Mouse (Mus musculus): Measurements from ENCODE around the gene Mus81.
"Not testable (repeated sequence)": the region's sequence is repeated elsewhere in the genome, so short reads cannot be mapped to it uniquely, and the experiment has no call there.

The Mus81 gene

GRCm38 (mm10) chr19:5487768-5488550 lies at the start of gene Mus81:
Mus81 (minus strand) TSS chr19:5488402.
- DNase-seq (ENCODE audit: low read depth): peak; percentile 99

- no peak for DNase-seq (ENCODE audit: low read depth)
These were observed 44.3 kb upstream of the Mus81 start for GRCm38 (mm10) chr19:5532520-5532919.

- no peak for DNase-seq (ENCODE audit: low read depth)
These were observed 41.9 kb upstream of the Mus81 start for GRCm38 (mm10) chr19:5530138-5530524.

- DNase-seq (ENCODE audit: low read depth): peak; percentile 94
These were observed 41.3 kb upstream of the Mus81 start for GRCm38 (mm10) chr19:5529325-5530137.

- no peak for DNase-seq (ENCODE audit: low read depth)
These were observed 37.0 kb upstream of the Mus81 start for GRCm38 (mm10) chr19:5525204-5525603.

- DNase-seq (ENCODE audit: low read depth): no peak
These were observed 30.5 kb upstream of the Mus81 start for GRCm38 (mm10) chr19:5518721-5519120.

- DNase-seq (ENCODE audit: low read depth): no peak
These were observed 28.8 kb upstream of the Mus81 start for GRCm38 (mm10) chr19:5516906-5517505.

GRCm38 (mm10) chr19:5515840-5516777 lies 27.9 kb upstream of the Mus81 start:
- peak; percentile 62 for DNase-seq (ENCODE audit: low read depth)

GRCm38 (mm10) chr19:5513005-5513349 lies 24.8 kb upstream of the Mus81 start:
- no peak for DNase-seq (ENCODE audit: low read depth)

GRCm38 (mm10) chr19:5512091-5513004 lies 24.1 kb upstream of the Mus81 start:
- peak; percentile 92 for DNase-seq (ENCODE audit: low read depth)

- no peak for DNase-seq (ENCODE audit: low read depth)
These were observed 23.0 kb upstream of the Mus81 start for GRCm38 (mm10) chr19:5511074-5511632.

GRCm38 (mm10) chr19:5510031-5511026 lies 22.1 kb upstream of the Mus81 start, which contains the start of gene Snx32:
Snx32 (minus strand) TSS chr19:5510538.
- peak; percentile 100 for DNase-seq (ENCODE audit: low read depth)

- no peak for DNase-seq (ENCODE audit: low read depth)
These were observed 15.5 kb upstream of the Mus81 start, which contains the start of gene 1700020D05Rik for GRCm38 (mm10) chr19:5503687-5504086. 1700020D05Rik (minus strand) TSS chr19:5503787.

- DNase-seq (ENCODE audit: low read depth): no peak
These were observed 12.2 kb upstream of the Mus81 start for GRCm38 (mm10) chr19:5500330-5500875.

GRCm38 (mm10) chr19:5496052-5496370 lies 7.8 kb upstream of the Mus81 start:
- no peak for DNase-seq (ENCODE audit: low read depth)

- no peak for DNase-seq (ENCODE audit: low read depth)
These were observed 7.3 kb upstream of the Mus81 start for GRCm38 (mm10) chr19:5495353-5496051.

- no peak for DNase-seq (ENCODE audit: low read depth)
These were observed 6.1 kb upstream of the Mus81 start for GRCm38 (mm10) chr19:5494314-5494713.

GRCm38 (mm10) chr19:5493301-5493721 lies 5.1 kb upstream of the Mus81 start:
- not testable (repeated sequence) for DNase-seq (ENCODE audit: low read depth)

All from 416B (cell line).